ENCODE assay signal across 9 mouse cellular contexts in the genomic region with DNA sequence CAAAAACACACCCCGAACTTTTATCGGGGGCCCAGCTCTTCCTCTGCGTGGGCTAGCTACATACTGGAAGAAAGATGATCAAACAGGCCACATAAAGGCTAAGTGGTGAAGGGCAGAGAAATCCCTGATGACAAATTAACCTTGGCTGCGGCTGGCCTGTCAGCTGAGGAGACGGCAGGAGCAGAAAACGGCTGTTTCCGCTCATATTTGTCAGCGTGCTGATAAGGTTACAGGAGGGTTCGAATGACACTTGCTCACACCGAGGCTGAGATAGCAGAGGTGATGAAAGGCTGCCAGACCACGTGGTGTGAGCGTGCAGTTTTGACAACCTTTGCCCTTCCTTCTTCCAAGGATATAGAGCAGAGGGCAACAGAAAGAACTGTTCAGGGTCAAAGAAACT. TPM values are rescaled to one million over a fixed set of nuclear protein-coding genes. Genes with fewer than 3 reads are reported as not detected.
DNase-seq lines count a peak whose midpoint lies in the region; ATAC-seq and TF ChIP-seq lines count a peak whose summit lies in the region.
"Had no signal": no experiment of that assay in that cellular context is flagged by ENCODE, and none has a peak within 500 bp of the region (broad histone marks: within the 10 kb centered on the region; RNA-seq: fewer than 3 reads in every experiment).

No protein-coding gene starts in this region.

- peaks cover 35% of the 10 kb centered on the region for H3K4me1 ChIP-seq in forebrain, embryonic 10.5 days
- H3K4me1 ChIP-seq in forebrain, embryonic 15.5 days: peaks cover 5% of the 10 kb centered on the region; the same call in 1 of the 2 replicates
- H3K4me1 ChIP-seq in hindbrain, embryonic 16.5 days (ENCODE audit: control insufficient read depth, insufficient read depth, low read depth, low read length): peaks cover 3% of the 10 kb centered on the region; the same call in 1 of the 2 replicates
- H3K4me1 ChIP-seq in liver, embryonic 12.5 days: peaks cover 86% of the 10 kb centered on the region

- H3K4me3 ChIP-seq in forebrain, embryonic 10.5 days: no peak overlapping the region
- H3K4me3 ChIP-seq in forebrain, embryonic 15.5 days: no peak overlapping the region
- no peak overlapping the region for H3K4me3 ChIP-seq in hindbrain, embryonic 16.5 days (ENCODE audit: low read length)
- peak overlapping the region; percentile 24 for H3K4me3 ChIP-seq in liver, embryonic 12.5 days
- no peak overlapping the region for H3K4me3 ChIP-seq in gastrocnemius, adult 2 months
- H3K4me3 ChIP-seq: embryonic facial prominence, embryonic 13.5 days had no signal

- H3K36me3 ChIP-seq in forebrain, embryonic 10.5 days (replicated peaks): no peaks in the 10 kb centered on the region
- H3K36me3 ChIP-seq in forebrain, embryonic 15.5 days: no peaks in the 10 kb centered on the region
- H3K36me3 ChIP-seq in hindbrain, embryonic 16.5 days (ENCODE audit: control insufficient read depth, insufficient read depth, low read length): no peaks in the 10 kb centered on the region
- peaks cover 84% of the 10 kb centered on the region for H3K36me3 ChIP-seq in liver, embryonic 12.5 days
- H3K36me3 ChIP-seq: embryonic facial prominence, embryonic 13.5 days had no signal

- no peak overlapping the region for H3K9ac ChIP-seq in forebrain, embryonic 15.5 days (replicated peaks)
- H3K9ac ChIP-seq in hindbrain, embryonic 16.5 days (ENCODE audit: low read depth, low read length): no peak overlapping the region
- peak overlapping the region; percentile 69 for H3K9ac ChIP-seq in liver, embryonic 12.5 days
- H3K9ac ChIP-seq: embryonic facial prominence, embryonic 13.5 days had no signal

- TF ChIP-seq CTCF in gastrocnemius, adult 2 months (IDR thresholded peaks at IDR 0.05): no peak

- H3K27me3 ChIP-seq in forebrain, embryonic 10.5 days (ENCODE audit: poor library complexity, severe bottlenecking): peaks cover 11% of the 10 kb centered on the region
- no peaks in the 10 kb centered on the region for H3K27me3 ChIP-seq in forebrain, embryonic 15.5 days
- no peaks in the 10 kb centered on the region for H3K27me3 ChIP-seq in hindbrain, embryonic 16.5 days (replicated peaks; ENCODE audit: control insufficient read depth, insufficient read depth, low read length)
- 0 out of 2 replicates have a peak, but pooled peaks cover 4% of the 10 kb centered on the region for H3K27me3 ChIP-seq in liver, embryonic 12.5 days (replicated peaks)
- H3K27me3 ChIP-seq: embryonic facial prominence, embryonic 13.5 days had no signal

- H3K27ac ChIP-seq in forebrain, embryonic 10.5 days: peak overlapping the region; percentile 75
- H3K27ac ChIP-seq in forebrain, embryonic 15.5 days (replicated peaks): no peak overlapping the region
- no peak overlapping the region for H3K27ac ChIP-seq in hindbrain, embryonic 16.5 days (ENCODE audit: low read depth, low read length)
- H3K27ac ChIP-seq in liver, embryonic 12.5 days: peak overlapping the region; percentile 96
- no peak overlapping the region for H3K27ac ChIP-seq in gastrocnemius, adult 2 months
- H3K27ac ChIP-seq: embryonic facial prominence, embryonic 13.5 days had no signal

- WGBS in forebrain, embryonic 10.5 days: 51% methylated on average over 12 of the region's 12 CpGs
- WGBS in forebrain, embryonic 15.5 days: 49% methylated on average over 12 of the region's 12 CpGs
- WGBS in hindbrain, embryonic 16.5 days: 38% methylated on average over 12 of the region's 12 CpGs
- 3% methylated on average over 12 of the region's 12 CpGs for WGBS in liver, embryonic 12.5 days (ENCODE audit: insufficient replicate concordance)

- ATAC-seq in forebrain, embryonic 15.5 days (replicated peaks): no peak
- peak; percentile 34; the same call in 1 of the 2 replicates for ATAC-seq in hindbrain, embryonic 16.5 days
- peak; percentile 88 for ATAC-seq in liver, embryonic 12.5 days

- DNase-seq in forebrain, embryonic 10.5 days (ENCODE audit: extremely low spot score, low spot score): no peak
- peak; percentile 72 for DNase-seq in c-Kit-positive CD71-positive TER-119-positive erythroid progenitor cells, embryonic 14.5 days (ENCODE audit: low spot score)
- no peak for DNase-seq in gastrocnemius, adult 2 months
- DNase-seq in gastrocnemius, adult 18-20 months (ENCODE audit: low spot score): no peak
- DNase-seq in frontal cortex, postnatal 36 days (ENCODE audit: low spot score in 2 of 2): no peak

- no peak overlapping the region for H3K4me2 ChIP-seq in forebrain, embryonic 15.5 days (replicated peaks)
- H3K4me2 ChIP-seq in hindbrain, embryonic 16.5 days (ENCODE audit: low read length): no peak overlapping the region
- peak overlapping the region; percentile 64 for H3K4me2 ChIP-seq in liver, embryonic 12.5 days
- H3K4me2 ChIP-seq: embryonic facial prominence, embryonic 13.5 days had no signal

- H3K9me3 ChIP-seq in forebrain, embryonic 10.5 days: no peaks in the 10 kb centered on the region
- no peaks in the 10 kb centered on the region for H3K9me3 ChIP-seq in forebrain, embryonic 15.5 days
- no peaks in the 10 kb centered on the region for H3K9me3 ChIP-seq in hindbrain, embryonic 16.5 days (ENCODE audit: control insufficient read depth, low read length)
- no peaks in the 10 kb centered on the region for H3K9me3 ChIP-seq in liver, embryonic 12.5 days (replicated peaks)
- H3K9me3 ChIP-seq: embryonic facial prominence, embryonic 13.5 days had no signal

- intact Hi-C loops in gastrocnemius, adult 2 months (cut with DNase I): no loop called here

RNA-seq across cellular contexts. Expression of a gene that starts 19.3 kb away (rescaled TPM):
- 1.2 and 1.9 TPM in 2 replicates for polyA plus RNA-seq in forebrain, embryonic 10.5 days (2016; fragmentation: Nextera tagmentation; extraction: Ambion mirVana)
- 1.6 and 1.7 TPM in 2 replicates for polyA plus RNA-seq in forebrain, embryonic 15.5 days (2015; fragmentation: Nextera tagmentation; extraction: Ambion mirVana)
- polyA plus RNA-seq in hindbrain, embryonic 16.5 days (2015; fragmentation: Nextera tagmentation; extraction: Ambion mirVana): 5.7 and 7.7 TPM in 2 replicates
- 26.5 and 31.5 TPM in 2 replicates for polyA plus RNA-seq in liver, embryonic 12.5 days (2016; fragmentation: Nextera tagmentation; extraction: Ambion mirVana)
- under 1 TPM; 0.14 to 0.15 TPM for total RNA-seq in gastrocnemius, adult 2 months (2021)
- under 1 TPM; 0.21 to 0.80 TPM for total RNA-seq in gastrocnemius, adult 18-20 months (2021)

Comparison
In these comparisons a context has a peak if more than half of its experiments do, and no peak if none do; other contexts are left out.
1. H3K27ac ChIP-seq: peak in forebrain, embryonic 10.5 days (single experiment) and liver, embryonic 12.5 days (single experiment); none in forebrain, embryonic 15.5 days (single experiment), hindbrain, embryonic 16.5 days (single experiment) and gastrocnemius, adult 2 months (single experiment).